Mouse (Mus musculus) intestine, postnatal 0 days (tissue): ENCODE measurements around the gene Wscd2. TPM values are rescaled to one million over a fixed set of nuclear protein-coding genes. Genes with fewer than 3 reads are reported as not detected.
A peak's percentile ranks its signal among the peaks of the same experiment; 100 is the strongest.

ENCODE experiments used
- ATAC-seq: fragments of 200-750 bp; cut with Nextera tagmentation; 2 replicates; pipeline ENCODE4 v1.8.0; 2017; ENCODE audit warnings: mild to moderate bottlenecking, moderate TSS enrichment, moderate library complexity
- H3K27ac ChIP-seq: fragments of 300-500 bp; sonication (generic); 2 replicates; pipeline ENCODE4 v1.5.1; 2014; ENCODE audit warnings: mild to moderate bottlenecking, low read depth, low read length, moderate library complexity
- H3K27me3 ChIP-seq: fragments of 300-500 bp; sonication (generic); replicated peaks from 2 replicates; pipeline ENCODE4 v1.6.1; 2014; ENCODE audit warnings: low read length, mixed read lengths; ENCODE audit not compliant: control insufficient read depth, insufficient read depth
- H3K36me3 ChIP-seq: fragments of 300-500 bp; sonication (generic); 2 replicates; pipeline ENCODE4 v1.6.1; 2014; ENCODE audit warnings: mild to moderate bottlenecking, moderate library complexity; ENCODE audit not compliant: control insufficient read depth, insufficient read depth
- H3K4me1 ChIP-seq: fragments of 300-500 bp; sonication (generic); replicated peaks from 2 replicates; pipeline ENCODE4 v1.6.1; 2014; ENCODE audit warnings: antibody characterized with exemption, low read length, mixed read lengths; ENCODE audit not compliant: control insufficient read depth, insufficient read depth
- H3K4me2 ChIP-seq: fragments of 300-500 bp; sonication (generic); replicated peaks from 2 replicates; pipeline ENCODE4 v1.6.1; 2014; ENCODE audit warnings: low read depth, mild to moderate bottlenecking, moderate library complexity
- H3K4me3 ChIP-seq: fragments of 300-500 bp; sonication (generic); 2 replicates; pipeline ENCODE4 v1.5.1; 2014; ENCODE audit warnings: low read depth, low read length
- H3K9ac ChIP-seq: fragments of 300-500 bp; sonication (generic); 2 replicates; pipeline ENCODE4 v1.6.1; 2014; ENCODE audit warnings: mild to moderate bottlenecking, low read depth, low read length
- H3K9me3 ChIP-seq: fragments of 300-500 bp; sonication (generic); 2 replicates; pipeline ENCODE4 v1.6.1; 2016; ENCODE audit warnings: mixed run types; ENCODE audit not compliant: control insufficient read depth
- CTCF ChIP-seq: sonication (generic); IDR thresholded peaks from 2 replicates; pipeline ENCODE4 v1.5.1; 2016; ENCODE audit warnings: low read depth, mild to moderate bottlenecking, control low read depth, antibody characterized with exemption, moderate library complexity
- WGBS: fragments of 180-500 bp; shearing (Covaris S2); extraction: QIAGEN DNeasy Blood & Tissue Kit; methylation state at CpG from one replicate; pipeline ENCODE4 v1.1.7; 2014; 5-methylcytosine and 5-hydroxymethylcytosine counted together
- polyA plus RNA-seq: library from polyadenylated mRNA; unstranded; fragments of >200 nt; fragmentation: Nextera tagmentation; extraction: Ambion mirVana; gene quantifications from 2 replicates; pipeline ENCODE4 v1.2.1, GENCODE M21; 2015

Wscd2 gene
- polyA plus RNA-seq, 1 experiment from 2014 or later = 4.2 TPM

DNA sequence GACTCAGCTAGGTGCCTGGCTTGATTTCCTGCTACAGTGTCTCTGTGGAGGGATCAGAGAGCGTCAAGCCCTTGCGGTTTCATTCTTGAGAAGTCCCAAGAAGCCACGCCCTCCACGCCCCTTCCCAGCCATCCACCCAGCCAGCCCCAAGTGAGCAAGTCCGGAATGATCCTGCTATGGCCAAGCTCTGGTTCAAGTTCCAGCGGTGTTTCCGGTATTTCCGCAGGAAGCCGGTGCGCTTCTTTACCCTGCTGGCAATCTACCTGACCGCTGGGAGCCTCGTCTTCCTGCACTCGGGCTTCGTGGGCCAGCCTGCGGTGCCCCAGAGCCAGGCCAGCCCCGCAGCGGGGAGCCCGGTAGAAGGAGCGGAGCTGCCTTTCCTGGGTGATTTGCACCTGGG is 60.6 kb downstream of the Wscd2 start:
- Histone ChIP-seq H3K9me3 (no peaks in the 10 kb centered on the region), H3K27me3 (no peaks in the 10 kb centered on the region), H3K9ac (no peak overlapping the region), H3K27ac (no peak overlapping the region), H3K4me1 (no peaks in the 10 kb centered on the region), H3K4me3 (no peak overlapping the region), H3K36me3 (no peaks in the 10 kb centered on the region; the same call in 1 of the 2 replicates), H3K4me2 (no peak overlapping the region)
- WGBS = 26% methylated on average over 19 of the region's 19 CpGs
- TF ChIP-seq CTCF = no peak
- ATAC-seq = no peak

- no peaks in the 10 kb centered on the region for H3K4me1 ChIP-seq
- TF ChIP-seq CTCF = no peak
- H3K27me3 ChIP-seq = no peaks in the 10 kb centered on the region
- no peaks in the 10 kb centered on the region; the same call in 1 of the 2 replicates for H3K36me3 ChIP-seq
- no peak overlapping the region for H3K27ac ChIP-seq
- no peak overlapping the region for H3K4me2 ChIP-seq
- 13% methylated on average over 9 of the region's 9 CpGs for WGBS
- no peak overlapping the region for H3K9ac ChIP-seq
- no peak for ATAC-seq
- H3K9me3 ChIP-seq = no peaks in the 10 kb centered on the region
- H3K4me3 ChIP-seq = no peak overlapping the region
Observed at GRCm38 (mm10) chr5:113553402-113553897, 63.3 kb downstream of the Wscd2 start.

GRCm38 (mm10) chr5:113554095-113554494 is 64.0 kb downstream of the Wscd2 start:
- H3K4me2 ChIP-seq = no peak overlapping the region
- H3K4me3 ChIP-seq = no peak overlapping the region
- TF ChIP-seq CTCF = no peak
- H3K9me3 ChIP-seq = no peaks in the 10 kb centered on the region
- H3K4me1 ChIP-seq = no peaks in the 10 kb centered on the region
- no peaks in the 10 kb centered on the region for H3K27me3 ChIP-seq
- 71% methylated on average over 15 of the region's 15 CpGs for WGBS
- no peak overlapping the region for H3K27ac ChIP-seq
- no peaks in the 10 kb centered on the region; the same call in 1 of the 2 replicates for H3K36me3 ChIP-seq
- no peak overlapping the region for H3K9ac ChIP-seq
- no peak for ATAC-seq

GRCm38 (mm10) chr5:113554571-113554970 is 64.4 kb downstream of the Wscd2 start:
- no peak overlapping the region for H3K9ac ChIP-seq
- TF ChIP-seq CTCF = no peak
- no peaks in the 10 kb centered on the region for H3K9me3 ChIP-seq
- H3K4me1 ChIP-seq = no peaks in the 10 kb centered on the region
- H3K27ac ChIP-seq = no peak overlapping the region
- H3K4me2 ChIP-seq = no peak overlapping the region
- no peaks in the 10 kb centered on the region for H3K27me3 ChIP-seq
- 84% methylated on average over 2 of the region's 2 CpGs for WGBS
- no peaks in the 10 kb centered on the region; the same call in 1 of the 2 replicates for H3K36me3 ChIP-seq
- H3K4me3 ChIP-seq = no peak overlapping the region
- no peak for ATAC-seq

GRCm38 (mm10) chr5:113555684-113556083 is 65.6 kb downstream of the Wscd2 start:
- no peak for TF ChIP-seq CTCF
- no peak overlapping the region for H3K9ac ChIP-seq
- no peak for ATAC-seq
- no peaks in the 10 kb centered on the region for H3K4me1 ChIP-seq
- H3K36me3 ChIP-seq = no peaks in the 10 kb centered on the region
- H3K4me2 ChIP-seq = no peak overlapping the region
- H3K27me3 ChIP-seq = no peaks in the 10 kb centered on the region
- H3K4me3 ChIP-seq = no peak overlapping the region
- 51% methylated on average over 2 of the region's 2 CpGs for WGBS
- no peaks in the 10 kb centered on the region for H3K9me3 ChIP-seq
- H3K27ac ChIP-seq = no peak overlapping the region

DNA sequence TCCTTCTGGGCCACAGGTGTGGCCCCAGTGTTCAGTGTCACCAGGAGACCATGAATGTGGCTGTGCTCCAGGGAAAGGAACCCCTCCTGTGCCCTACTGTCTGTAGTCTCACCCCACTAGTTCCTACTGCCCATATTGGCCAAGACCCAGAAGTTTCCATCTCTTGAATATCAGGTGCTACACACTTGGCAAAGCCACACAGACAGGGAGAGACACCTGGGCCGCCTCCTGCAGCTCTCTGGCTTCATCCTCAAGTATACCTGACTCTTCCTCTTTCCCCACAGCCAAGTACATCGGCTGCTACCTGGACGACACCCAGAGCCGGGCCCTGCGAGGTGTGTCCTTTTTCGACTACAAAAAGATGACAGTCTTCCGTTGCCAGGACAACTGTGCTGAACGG is 67.9 kb downstream of the Wscd2 start:
- Histone ChIP-seq H3K4me3 (no peak overlapping the region), H3K9me3 (no peaks in the 10 kb centered on the region), H3K27me3 (no peaks in the 10 kb centered on the region), H3K9ac (no peak overlapping the region), H3K4me1 (no peaks in the 10 kb centered on the region), H3K27ac (no peak overlapping the region), H3K36me3 (no peaks in the 10 kb centered on the region), H3K4me2 (no peak overlapping the region)
- WGBS = 83% methylated on average over 8 of the region's 8 CpGs
- TF ChIP-seq CTCF = no peak
- ATAC-seq = no peak

GRCm38 (mm10) chr5:113559627-113560026 is 69.5 kb downstream of the Wscd2 start:
- 51% methylated on average over 5 of the region's 5 CpGs for WGBS
- Histone ChIP-seq H3K4me2 (no peak overlapping the region), H3K27me3 (no peaks in the 10 kb centered on the region), H3K9me3 (no peaks in the 10 kb centered on the region), H3K4me1 (no peaks in the 10 kb centered on the region), H3K36me3 (no peaks in the 10 kb centered on the region), H3K4me3 (no peak overlapping the region), H3K9ac (no peak overlapping the region), H3K27ac (peak overlapping the region; percentile 46; the same call in 1 of the 2 replicates)
- no peak for ATAC-seq
- TF ChIP-seq CTCF = no peak
